Mouse (Mus musculus) liver, embryonic 13.5 days (tissue): ENCODE data around the gene Chrnb1. TPM values are rescaled to one million over a fixed set of nuclear protein-coding genes. Genes with fewer than 3 reads are reported as not detected.

Experiments
- ATAC-seq: fragments of 200-750 bp; cut with Nextera tagmentation; 2 replicates; pipeline ENCODE4 v1.8.0; 2017; ENCODE audit warnings: low read depth, mild to moderate bottlenecking, moderate number of reproducible peaks, moderate library complexity
- DNase-seq: peaks from one replicate; pipeline ENCODE4 v3.0.0; 2022
- H3K27ac ChIP-seq: fragments of 300-500 bp; sonication (generic); 2 replicates; pipeline ENCODE4 v1.5.1; 2015; ENCODE audit warnings: moderate library complexity, mild to moderate bottlenecking, inconsistent platforms
- H3K27me3 ChIP-seq: fragments of 300-500 bp; sonication (generic); 2 replicates; pipeline ENCODE4 v1.6.1; 2015; ENCODE audit warnings: mild to moderate bottlenecking, inconsistent platforms
- H3K36me3 ChIP-seq: fragments of 300-500 bp; sonication (generic); 2 replicates; pipeline ENCODE4 v1.6.1; 2015; ENCODE audit warnings: mild to moderate bottlenecking, inconsistent platforms
- H3K4me1 ChIP-seq: fragments of 300-500 bp; sonication (generic); replicated peaks from 2 replicates; pipeline ENCODE4 v1.6.1; 2015; ENCODE audit warnings: inconsistent platforms
- H3K4me2 ChIP-seq: fragments of 300-500 bp; sonication (generic); 2 replicates; pipeline ENCODE4 v1.6.1; 2015; ENCODE audit warnings: inconsistent platforms, mild to moderate bottlenecking, moderate library complexity
- H3K4me3 ChIP-seq: fragments of 300-500 bp; sonication (generic); replicated peaks from 2 replicates; pipeline ENCODE4 v1.5.1; 2015; ENCODE audit warnings: mild to moderate bottlenecking, inconsistent platforms
- H3K9ac ChIP-seq: fragments of 300-500 bp; sonication (generic); 2 replicates; pipeline ENCODE4 v1.6.1; 2015; ENCODE audit warnings: mild to moderate bottlenecking, inconsistent platforms
- H3K9me3 ChIP-seq: fragments of 300-500 bp; sonication (generic); replicated peaks from 2 replicates; pipeline ENCODE4 v1.6.1; 2016; ENCODE audit warnings: inconsistent platforms
- WGBS: fragments of 180-500 bp; shearing (Covaris S2); methylation state at CpG from one replicate; pipeline ENCODE4 v1.1.7; 2015; ENCODE audit not compliant: insufficient replicate concordance; 5-methylcytosine and 5-hydroxymethylcytosine counted together
- polyA plus RNA-seq: library from polyadenylated mRNA; unstranded; fragments of >200 nt; fragmentation: Nextera tagmentation; extraction: Ambion mirVana; gene quantifications from 2 replicates; pipeline ENCODE4 v1.2.1, GENCODE M21; 2015

The Chrnb1 gene
- polyA plus RNA-seq, 1 experiment from 2014 or later: 0.59 TPM

GRCm38 (mm10) chr11:69803786-69804651, 8.3 kb upstream of the Chrnb1 start:
- peak; percentile 53 for DNase-seq
- peak overlapping the region; percentile 57 for H3K4me3 ChIP-seq
- H3K27me3 ChIP-seq: peaks cover 88% of the 10 kb centered on the region
- peak overlapping the region; percentile 77 for H3K4me2 ChIP-seq
- peaks cover 60% of the 10 kb centered on the region for H3K4me1 ChIP-seq
- H3K9me3 ChIP-seq: no peaks in the 10 kb centered on the region
- peak overlapping the region; percentile 54 for H3K9ac ChIP-seq
- 2% methylated on average over 60 of the region's 60 CpGs for WGBS
- peak; percentile 76 for ATAC-seq
- H3K36me3 ChIP-seq: no peaks in the 10 kb centered on the region
- H3K27ac ChIP-seq: no peak overlapping the region

GRCm38 (mm10) chr11:69803328-69803727, 7.6 kb upstream of the Chrnb1 start:
- H3K27me3 ChIP-seq: peaks cover 94% of the 10 kb centered on the region
- ATAC-seq: peak; percentile 24
- H3K4me2 ChIP-seq: peak overlapping the region; percentile 77
- peaks cover 60% of the 10 kb centered on the region for H3K4me1 ChIP-seq
- H3K9ac ChIP-seq: peak overlapping the region; percentile 54
- no peak for DNase-seq
- H3K27ac ChIP-seq: no peak overlapping the region
- H3K36me3 ChIP-seq: no peaks in the 10 kb centered on the region
- H3K9me3 ChIP-seq: no peaks in the 10 kb centered on the region
- WGBS: 4% methylated on average over 12 of the region's 12 CpGs
- H3K4me3 ChIP-seq: peak overlapping the region; percentile 57

DNA sequence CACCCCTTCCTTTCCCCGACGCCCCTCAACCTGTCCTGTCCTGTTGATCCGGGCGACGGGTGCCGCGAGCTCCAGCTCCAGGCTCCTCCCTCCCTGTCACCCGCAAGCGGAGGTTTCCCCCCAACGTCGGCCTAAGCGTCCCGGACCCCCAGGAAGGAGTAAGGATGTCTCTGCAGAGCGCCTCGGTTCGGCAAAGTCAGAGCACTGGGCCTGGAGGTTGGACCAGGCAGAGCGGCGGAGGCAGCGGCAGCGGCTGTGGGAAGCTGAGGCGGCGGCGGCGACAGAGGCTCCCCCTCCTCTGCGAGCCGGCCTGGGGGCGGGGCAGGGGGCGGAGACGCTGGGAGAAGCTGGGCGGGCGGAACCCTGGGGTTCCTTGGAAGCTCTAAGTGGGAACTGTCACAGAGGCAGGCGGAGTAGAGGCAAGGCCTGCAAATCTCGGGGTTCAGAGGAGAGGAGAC, 6.9 kb upstream of the Chrnb1 start:
- peak overlapping the region; percentile 54 for H3K9ac ChIP-seq
- ATAC-seq (peak; percentile 35; the same call in 1 of the 2 replicates), DNase-seq (peak; percentile 54)
- H3K9me3 ChIP-seq: no peaks in the 10 kb centered on the region
- H3K4me1 ChIP-seq: peaks cover 60% of the 10 kb centered on the region
- peak overlapping the region; percentile 57 for H3K4me3 ChIP-seq
- H3K27me3 ChIP-seq: peaks cover 100% of the 10 kb centered on the region
- H3K27ac ChIP-seq: no peak overlapping the region
- WGBS: under 1% methylated on average over 33 of the region's 33 CpGs
- H3K4me2 ChIP-seq: peak overlapping the region; percentile 77
- no peaks in the 10 kb centered on the region for H3K36me3 ChIP-seq

DNA sequence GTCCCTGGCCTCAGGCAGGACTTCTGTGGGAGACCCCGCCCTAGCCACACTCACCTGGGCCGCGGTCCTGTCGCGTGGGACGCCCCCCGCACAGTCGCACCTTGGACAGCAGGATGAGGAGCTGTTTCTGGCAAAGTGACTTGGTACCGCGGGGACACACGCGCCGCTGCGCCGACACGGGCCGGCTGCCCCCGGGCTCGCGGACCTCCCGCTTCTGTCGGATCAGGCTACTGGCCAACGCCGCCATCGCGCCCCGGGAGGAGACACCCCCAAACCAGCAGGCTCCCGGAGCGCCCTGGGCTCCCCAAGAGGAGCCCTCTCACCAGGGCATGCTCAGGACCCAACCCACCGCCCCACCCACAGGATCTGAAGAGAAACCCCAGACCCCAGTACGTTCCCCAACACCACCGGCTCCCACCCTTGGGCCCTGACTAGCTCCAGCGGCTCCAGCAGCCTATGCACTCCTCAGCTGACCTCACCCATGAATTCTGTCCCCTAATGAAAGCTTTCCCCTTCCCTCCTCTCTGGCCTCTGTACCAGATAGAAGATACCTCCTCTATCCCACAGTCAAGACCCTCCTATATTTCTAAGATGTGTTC, 5.7 kb upstream of the Chrnb1 start, which contains the start of gene Fgf11:
Gene Fgf11 (minus strand): TSS at position 479 of the 599 bp plus-strand sequence.
- ATAC-seq (no peak), DNase-seq (no peak)
- no peaks in the 10 kb centered on the region for H3K36me3 ChIP-seq
- H3K9ac ChIP-seq: peak within 1 kb of the TSS; percentile 54
- H3K9me3 ChIP-seq: no peaks in the 10 kb centered on the region
- peaks cover 100% of the 10 kb centered on the region for H3K27me3 ChIP-seq
- peak within 1 kb of the TSS; percentile 77 for H3K4me2 ChIP-seq
- peaks cover 60% of the 10 kb centered on the region for H3K4me1 ChIP-seq
- no peak within 1 kb of the TSS for H3K27ac ChIP-seq
- WGBS: 4% methylated on average over 31 of the region's 33 CpGs
- peak within 1 kb of the TSS; percentile 57 for H3K4me3 ChIP-seq

DNA sequence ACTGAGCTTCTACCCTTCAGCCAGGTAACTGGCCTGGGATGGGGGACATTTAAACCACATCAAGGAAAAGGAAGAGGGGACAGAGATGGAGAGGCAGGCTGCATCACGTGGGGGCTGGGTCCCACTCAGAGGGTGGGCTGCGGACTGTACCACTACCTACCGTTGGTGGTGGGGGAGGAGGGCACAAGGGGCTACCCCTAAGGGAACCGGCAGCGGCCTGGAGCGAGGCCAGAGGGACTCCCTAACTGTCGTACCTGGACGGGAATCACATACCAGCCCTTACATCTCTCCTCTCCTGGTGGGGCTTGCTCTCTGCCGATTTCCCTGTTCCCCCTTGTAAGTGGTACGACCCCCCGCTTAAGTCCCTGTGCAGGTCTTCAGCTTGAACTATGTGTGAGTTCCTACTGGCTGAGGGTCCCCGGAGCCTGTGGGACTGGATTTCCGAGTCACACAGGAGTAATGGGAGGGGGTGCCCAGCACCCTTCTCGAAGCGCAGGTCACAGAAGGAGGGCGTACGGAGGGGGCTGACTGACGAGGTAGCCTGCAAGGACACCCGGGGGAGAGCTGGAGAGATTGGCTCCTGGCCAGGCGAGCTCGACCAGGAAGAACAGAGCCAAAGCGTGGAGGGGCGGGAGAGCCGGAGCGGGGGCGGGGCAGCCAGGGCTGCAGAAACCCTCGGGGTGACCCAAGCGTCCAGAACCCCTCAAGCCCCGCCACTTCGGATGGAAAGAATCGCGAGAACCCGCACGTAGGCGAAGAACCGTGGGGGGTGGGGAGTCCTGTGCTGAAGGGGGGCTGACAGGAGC, 4.9 kb upstream of the Chrnb1 start:
- DNase-seq: no peak
- Histone ChIP-seq H3K27me3 (peaks cover 100% of the 10 kb centered on the region), H3K27ac (no peak overlapping the region), H3K4me3 (peak overlapping the region; percentile 45), H3K9me3 (no peaks in the 10 kb centered on the region), H3K9ac (peak overlapping the region; percentile 31), H3K4me2 (peak overlapping the region; percentile 77), H3K36me3 (no peaks in the 10 kb centered on the region), H3K4me1 (peaks cover 65% of the 10 kb centered on the region)
- WGBS: 2% methylated on average over 36 of the region's 36 CpGs
- ATAC-seq: no peak

DNA sequence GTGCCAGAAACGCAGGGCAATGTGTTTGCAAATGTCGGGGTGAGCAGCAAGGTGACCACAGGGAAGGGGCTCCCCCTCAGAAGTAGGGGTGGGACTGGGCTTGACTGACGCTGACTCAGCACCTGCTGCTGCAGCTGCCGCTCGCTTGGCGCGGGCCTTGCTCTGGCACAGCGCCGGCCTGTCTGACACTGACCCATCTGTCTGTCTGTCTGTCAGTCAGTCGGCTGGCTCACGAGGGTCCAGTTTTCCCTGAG, 4.3 kb upstream of the Chrnb1 start:
- Histone ChIP-seq H3K4me3 (peak overlapping the region; percentile 45), H3K4me1 (peaks cover 62% of the 10 kb centered on the region), H3K27me3 (peaks cover 94% of the 10 kb centered on the region), H3K36me3 (no peaks in the 10 kb centered on the region), H3K9ac (no peak overlapping the region), H3K27ac (no peak overlapping the region), H3K4me2 (peak overlapping the region; percentile 77), H3K9me3 (no peaks in the 10 kb centered on the region)
- WGBS: 7% methylated on average over 11 of the region's 11 CpGs
- DNase-seq (no peak), ATAC-seq (no peak)

GRCm38 (mm10) chr11:69799394-69800137, 3.8 kb upstream of the Chrnb1 start:
- no peak for ATAC-seq
- no peaks in the 10 kb centered on the region for H3K36me3 ChIP-seq
- no peak overlapping the region for H3K9ac ChIP-seq
- 37% methylated on average over 11 of the region's 12 CpGs for WGBS
- H3K27me3 ChIP-seq: peaks cover 89% of the 10 kb centered on the region
- H3K9me3 ChIP-seq: no peaks in the 10 kb centered on the region
- H3K4me1 ChIP-seq: peaks cover 61% of the 10 kb centered on the region
- no peak overlapping the region for H3K27ac ChIP-seq
- no peak overlapping the region for H3K4me3 ChIP-seq
- no peak for DNase-seq
- H3K4me2 ChIP-seq: peak overlapping the region; percentile 6; the same call in 1 of the 2 replicates

DNA sequence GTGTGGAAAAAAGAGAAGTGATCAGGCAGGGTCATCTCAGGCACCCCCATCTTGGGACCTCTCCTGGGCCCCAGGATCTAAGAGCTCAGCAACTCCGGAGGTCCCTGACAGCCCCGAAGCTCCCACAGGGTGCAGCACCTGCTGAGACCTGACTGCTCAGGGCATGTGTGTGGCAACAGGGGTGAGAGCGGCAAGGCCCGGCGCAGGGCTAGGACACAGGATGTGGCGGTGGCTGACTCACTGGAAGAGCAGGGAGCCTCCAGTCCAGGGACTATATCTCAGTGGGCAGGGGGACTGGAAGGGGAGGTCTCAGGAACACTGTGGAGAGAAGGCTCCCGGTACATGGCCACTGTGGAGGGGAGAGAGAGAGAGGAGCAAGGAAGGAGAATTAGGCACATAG, 2.2 kb upstream of the Chrnb1 start:
- H3K4me3 ChIP-seq: no peak overlapping the region
- H3K9me3 ChIP-seq: no peaks in the 10 kb centered on the region
- DNase-seq: no peak
- peaks cover 45% of the 10 kb centered on the region for H3K4me1 ChIP-seq
- WGBS: 60% methylated on average over 7 of the region's 7 CpGs
- no peak overlapping the region for H3K4me2 ChIP-seq
- no peaks in the 10 kb centered on the region for H3K36me3 ChIP-seq
- H3K9ac ChIP-seq: no peak overlapping the region
- H3K27me3 ChIP-seq: peaks cover 86% of the 10 kb centered on the region
- ATAC-seq: no peak
- no peak overlapping the region for H3K27ac ChIP-seq

- Histone ChIP-seq H3K4me3 (peak overlapping the region; percentile 59), H3K27me3 (peaks cover 82% of the 10 kb centered on the region), H3K4me1 (peaks cover 26% of the 10 kb centered on the region), H3K27ac (no peak overlapping the region), H3K4me2 (peak overlapping the region; percentile 94), H3K9ac (peak overlapping the region; percentile 63), H3K9me3 (no peaks in the 10 kb centered on the region), H3K36me3 (no peaks in the 10 kb centered on the region)
- ATAC-seq (no peak), DNase-seq (no peak)
- WGBS: 4% methylated on average over 13 of the region's 13 CpGs
Observed at GRCm38 (mm10) chr11:69795983-69796435, 266 bp upstream of the Chrnb1 start.

DNA sequence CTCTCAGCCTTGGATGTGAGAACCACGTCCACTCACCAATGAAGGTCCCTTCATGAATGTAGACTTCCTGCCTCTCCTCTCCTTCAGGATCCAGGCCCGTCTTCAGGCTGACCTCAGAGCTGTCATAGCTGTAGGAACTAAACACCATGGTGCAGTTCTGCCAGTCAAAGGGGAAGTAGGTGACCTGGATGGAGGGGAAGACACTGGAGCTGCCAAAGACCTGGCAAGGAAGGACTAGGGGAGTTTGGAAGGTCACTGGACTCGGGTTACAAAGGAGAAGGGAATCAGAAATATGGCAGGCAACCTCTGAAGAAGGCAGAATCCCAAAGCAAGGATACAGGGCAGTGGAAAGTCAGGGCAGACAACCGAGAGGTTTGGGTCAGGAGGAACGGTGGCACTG, 2.3 kb downstream of the Chrnb1 start:
- Histone ChIP-seq H3K27me3 (peaks cover 56% of the 10 kb centered on the region), H3K9me3 (no peaks in the 10 kb centered on the region), H3K9ac (no peak overlapping the region), H3K36me3 (no peaks in the 10 kb centered on the region), H3K27ac (no peak overlapping the region), H3K4me3 (no peak overlapping the region), H3K4me1 (peaks cover 18% of the 10 kb centered on the region), H3K4me2 (no peak overlapping the region)
- DNase-seq (no peak), ATAC-seq (no peak)
- 40% methylated on average over 5 of the region's 5 CpGs for WGBS
